Mouse (Mus musculus) left cerebral cortex, postnatal 10 days (tissue): Measurements from ENCODE around the gene Ssu2. TPM values are rescaled to one million over a fixed set of nuclear protein-coding genes. Genes with fewer than 3 reads are reported as not detected.
A peak's percentile ranks its signal among the peaks of the same experiment; 100 is the strongest.

ENCODE experiments used
- DNase-seq, 2 experiments: peaks; one replicate each; pipeline ENCODE4 v3.0.0; 2021 to 2022; ENCODE audit warnings: low spot score in 2 of 2, mixed read lengths in 1 of 2; ENCODE audit errors: extremely low spot score in 1 of 2
- intact Hi-C: fragments of 180-260 bp; cut with DNase I; formaldehyde crosslinking; loops from one replicate; pipeline ENCODE4 v1.15.1; 2025
- total RNA-seq, 2 experiments: library from RNA; stranded (reverse); gene quantifications; 2 replicates each; pipeline ENCODE4 v1.2.3; 2021

Gene Ssu2
- total RNA-seq = under 1 TPM in 1 of 2 experiments, not detected in 1; 0.34 TPM

GRCm38 (mm10) chr6:112387947-112388346 is at the start of gene Ssu2:
Gene Ssu2 (minus strand): TSS chr6:112388023.
- intact Hi-C loops = no loop called here
- DNase-seq = peak in 1 of 2 experiments; percentile 35

GRCm38 (mm10) chr6:112426018-112426732 is 38.4 kb upstream of the Ssu2 start:
- intact Hi-C loops = no loop called here
- no peak for DNase-seq

- peak in 1 of 2 experiments; percentile 39 for DNase-seq
- intact Hi-C loops = no loop called here
Observed at GRCm38 (mm10) chr6:112423746-112424501, 36.1 kb upstream of the Ssu2 start.

- intact Hi-C loops = no loop called here
- DNase-seq = no peak
Observed at GRCm38 (mm10) chr6:112420883-112421282, 33.1 kb upstream of the Ssu2 start.

GRCm38 (mm10) chr6:112419333-112419732 is 31.5 kb upstream of the Ssu2 start:
- no peak for DNase-seq
- intact Hi-C loops = no loop called here

- DNase-seq = no peak
- intact Hi-C loops = loop anchor here (10.0 kb wide), 1 partner anchor 901 kb away; the partner anchor contains the start of gene Brpf1
Observed at GRCm38 (mm10) chr6:112404111-112404510, 16.3 kb upstream of the Ssu2 start.

- peak in 1 of 2 experiments; percentile 92 for DNase-seq
- intact Hi-C loops = loop anchor here (10.0 kb wide), 1 partner anchor 903 kb away; the partner anchor contains the start of gene Brpf1
Observed at GRCm38 (mm10) chr6:112401953-112402683, 14.3 kb upstream of the Ssu2 start.

GRCm38 (mm10) chr6:112397351-112397750 is 9.5 kb upstream of the Ssu2 start:
- no peak for DNase-seq

GRCm38 (mm10) chr6:112396352-112396751 is 8.5 kb upstream of the Ssu2 start:
- intact Hi-C loops = no loop called here
- DNase-seq = no peak

More at GRCm38 (mm10) chr6:112397351-112397750, 9.5 kb upstream of the Ssu2 start:
- intact Hi-C loops = no loop called here

- DNase-seq = no peak
- intact Hi-C loops = no loop called here
Observed at GRCm38 (mm10) chr6:112388385-112388784, 562 bp upstream of the Ssu2 start.

- peak in 1 of 2 experiments; percentile 25 for DNase-seq
- intact Hi-C loops = no loop called here
Observed at GRCm38 (mm10) chr6:112386260-112386659, 1.6 kb downstream of the Ssu2 start.

- no peak for DNase-seq
Observed at GRCm38 (mm10) chr6:112382990-112383685, 4.7 kb downstream of the Ssu2 start.

GRCm38 (mm10) chr6:112379054-112379453 is 8.8 kb downstream of the Ssu2 start:
- intact Hi-C loops = no loop called here

More at GRCm38 (mm10) chr6:112382990-112383685, 4.7 kb downstream of the Ssu2 start:
- intact Hi-C loops = no loop called here

GRCm38 (mm10) chr6:112375661-112376392 is 12.0 kb downstream of the Ssu2 start:
- DNase-seq = no peak
- intact Hi-C loops = no loop called here

More at GRCm38 (mm10) chr6:112379054-112379453, 8.8 kb downstream of the Ssu2 start:
- DNase-seq = no peak

- peak in 1 of 2 experiments; percentile 33 for DNase-seq
- intact Hi-C loops = no loop called here
Observed at GRCm38 (mm10) chr6:112373886-112374585, 13.8 kb downstream of the Ssu2 start.

- DNase-seq = no peak
- intact Hi-C loops = no loop called here
Observed at GRCm38 (mm10) chr6:112365294-112365693, 22.5 kb downstream of the Ssu2 start.

- intact Hi-C loops = no loop called here
- DNase-seq = peak in 1 of 2 experiments; percentile 53
Observed at GRCm38 (mm10) chr6:112364581-112364980, 23.2 kb downstream of the Ssu2 start.
